Mouse (Mus musculus) ES-CJ7 (cell line): ENCODE data around the gene Ptprt.
"Not testable (repeated sequence)": the region's sequence is repeated elsewhere in the genome, so short reads cannot be mapped to it uniquely, and the experiment has no call there.

Source experiments
- DNase-seq: peaks from one replicate; pipeline ENCODE4 v3.0.0; 2011; ENCODE audit warnings: low read depth, low spot score

Ptprt gene

GRCm38 (mm10) chr2:162217896-162218295, 443.1 kb downstream of the Ptprt start:
- no peak for DNase-seq

GRCm38 (mm10) chr2:162212397-162212796, 448.6 kb downstream of the Ptprt start:
- no peak for DNase-seq

DNA sequence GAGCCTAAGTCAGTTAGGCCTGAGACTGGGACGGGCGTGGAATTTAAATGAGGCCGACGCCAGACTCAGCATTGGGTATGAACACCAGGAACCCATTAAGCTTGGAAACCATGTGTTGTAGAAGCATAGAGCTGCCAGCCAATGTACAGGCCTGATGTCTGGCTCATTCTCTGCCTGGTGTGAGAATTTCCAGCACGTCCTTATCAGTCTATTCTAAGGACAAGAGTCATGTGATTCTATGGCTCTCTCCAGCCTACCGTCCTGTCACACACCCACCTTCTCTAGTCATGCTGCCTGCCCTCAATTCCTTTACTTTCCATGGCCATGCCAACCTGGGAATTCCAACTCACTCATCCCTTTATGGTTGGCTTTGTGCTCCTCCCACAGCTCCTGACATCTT, 450.4 kb downstream of the Ptprt start:
- DNase-seq: no peak

DNA sequence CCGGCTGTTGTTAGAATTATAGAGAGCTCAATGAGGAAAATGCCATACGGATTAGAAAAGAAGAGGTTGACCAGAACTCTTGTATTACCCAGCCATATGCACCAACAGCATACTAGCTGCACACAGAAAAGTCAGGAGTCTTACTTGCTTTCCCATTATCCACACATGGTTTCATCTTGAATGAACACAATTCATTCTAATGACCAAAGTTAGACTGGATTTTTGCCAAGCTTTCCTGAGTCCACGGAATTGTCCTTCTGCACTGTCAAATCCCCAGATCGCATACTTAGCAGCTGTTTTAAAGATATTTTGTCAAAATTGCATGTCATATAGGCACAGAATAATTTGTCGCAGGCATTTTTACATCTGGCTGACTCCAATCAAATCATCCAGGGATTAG, 463.6 kb downstream of the Ptprt start:
- no peak for DNase-seq

DNA sequence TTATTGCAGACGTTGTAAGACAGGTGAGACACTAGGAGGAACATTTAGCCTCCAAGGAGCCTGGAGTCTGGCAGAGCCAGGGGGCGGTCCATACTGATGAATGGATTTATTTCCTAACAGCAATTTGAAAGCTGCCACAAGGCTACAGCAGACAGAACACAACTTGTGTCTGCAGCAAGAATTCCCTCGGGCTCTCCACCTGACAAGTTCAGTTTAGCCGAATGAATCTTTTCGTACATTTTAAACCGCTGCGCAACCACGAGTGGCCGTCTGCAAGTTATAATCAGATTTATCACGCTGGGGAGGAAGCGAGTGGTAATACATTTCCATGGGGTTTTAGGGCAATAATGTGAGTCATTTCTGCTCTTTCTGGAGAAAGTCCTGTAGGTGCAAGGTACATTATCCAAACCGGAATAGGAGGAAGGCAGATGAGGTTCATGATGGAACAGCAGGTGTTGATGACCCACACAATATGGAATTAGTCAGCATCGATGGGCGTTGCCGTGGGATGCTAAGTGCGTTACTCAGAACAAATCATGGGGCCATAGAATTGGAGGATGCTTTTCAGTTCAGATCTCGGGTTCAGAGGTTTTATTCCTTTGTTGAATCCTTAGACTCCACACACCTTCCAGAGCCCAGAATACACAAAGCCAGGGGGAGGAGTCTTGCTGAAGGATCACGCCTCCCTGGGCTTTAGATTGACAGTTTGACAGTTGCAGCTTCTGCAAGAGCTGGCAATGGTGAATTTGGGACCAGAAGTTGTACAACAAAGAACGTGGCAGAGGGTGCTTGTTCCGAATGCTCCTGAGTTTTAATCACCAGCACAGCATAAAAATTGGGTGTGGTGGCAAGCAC, 478.1 kb downstream of the Ptprt start:
- no peak for DNase-seq

DNA sequence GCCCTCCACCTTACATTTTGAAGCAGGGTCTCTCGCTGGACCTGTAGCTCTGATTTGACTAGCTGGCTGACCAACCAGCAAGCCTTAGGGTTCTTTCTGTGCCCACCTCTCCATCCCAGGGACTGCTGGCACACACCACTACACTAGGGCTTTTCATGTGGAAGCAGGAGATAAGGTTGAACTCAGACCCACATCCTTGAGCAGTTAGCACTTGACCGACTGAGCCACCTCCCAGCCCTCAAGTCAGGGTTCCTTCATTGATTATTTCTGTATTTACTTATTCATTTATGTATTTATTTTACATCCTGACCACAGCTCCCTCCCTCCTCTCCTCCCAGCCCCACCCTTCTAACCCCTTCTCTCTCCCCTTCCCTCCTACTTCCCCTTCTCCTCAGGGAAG, 479.1 kb downstream of the Ptprt start:
- DNase-seq: no peak

GRCm38 (mm10) chr2:162172529-162172928, 488.4 kb downstream of the Ptprt start:
- no peak for DNase-seq

DNA sequence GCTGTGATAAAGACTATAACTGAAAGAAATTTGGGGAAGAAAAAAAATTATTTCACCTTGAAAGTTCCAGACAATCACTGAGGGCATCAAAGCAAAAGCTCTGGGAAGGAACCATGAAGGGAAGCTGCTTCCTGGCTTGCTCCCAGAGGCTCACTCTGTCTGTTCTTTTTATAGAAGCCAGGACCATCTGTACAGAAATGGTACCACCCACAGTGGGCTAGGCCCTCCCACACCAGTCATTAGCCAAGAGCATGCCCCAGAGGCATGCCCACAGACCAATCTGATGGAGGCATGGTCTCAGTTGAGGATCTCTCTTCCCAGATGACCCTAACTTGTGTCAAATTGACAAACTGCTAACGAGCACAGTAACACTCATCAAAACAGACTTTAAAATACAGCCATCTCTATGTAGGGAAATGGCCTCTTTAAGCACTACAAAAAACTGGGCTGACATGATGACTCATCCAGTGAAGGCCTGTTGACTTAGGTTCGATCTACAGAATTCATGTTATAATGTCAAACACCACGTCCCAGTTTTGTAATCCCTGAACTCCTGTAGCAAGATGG, 519.0 kb downstream of the Ptprt start:
- no peak for DNase-seq

DNA sequence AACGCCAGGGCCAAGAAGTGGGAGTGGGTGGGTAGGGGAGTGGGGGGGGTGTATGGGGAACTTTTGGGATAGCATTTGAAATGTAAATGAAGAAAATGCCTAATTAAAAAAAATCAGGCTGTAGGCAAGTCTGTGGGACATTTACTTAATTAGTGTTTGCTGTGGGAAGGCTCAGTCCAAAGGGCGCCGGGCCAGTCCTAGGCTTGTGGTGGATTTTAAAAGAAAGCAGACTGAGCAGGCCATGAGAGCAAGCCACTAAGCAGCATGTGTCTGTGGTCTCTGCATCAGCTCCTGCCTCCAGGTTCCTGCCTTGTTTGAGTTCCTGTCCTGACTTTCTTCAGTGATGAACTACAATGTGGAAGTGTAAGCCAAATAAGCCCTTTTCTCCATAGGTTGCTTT, 524.8 kb downstream of the Ptprt start:
- DNase-seq: not testable (repeated sequence)

DNA sequence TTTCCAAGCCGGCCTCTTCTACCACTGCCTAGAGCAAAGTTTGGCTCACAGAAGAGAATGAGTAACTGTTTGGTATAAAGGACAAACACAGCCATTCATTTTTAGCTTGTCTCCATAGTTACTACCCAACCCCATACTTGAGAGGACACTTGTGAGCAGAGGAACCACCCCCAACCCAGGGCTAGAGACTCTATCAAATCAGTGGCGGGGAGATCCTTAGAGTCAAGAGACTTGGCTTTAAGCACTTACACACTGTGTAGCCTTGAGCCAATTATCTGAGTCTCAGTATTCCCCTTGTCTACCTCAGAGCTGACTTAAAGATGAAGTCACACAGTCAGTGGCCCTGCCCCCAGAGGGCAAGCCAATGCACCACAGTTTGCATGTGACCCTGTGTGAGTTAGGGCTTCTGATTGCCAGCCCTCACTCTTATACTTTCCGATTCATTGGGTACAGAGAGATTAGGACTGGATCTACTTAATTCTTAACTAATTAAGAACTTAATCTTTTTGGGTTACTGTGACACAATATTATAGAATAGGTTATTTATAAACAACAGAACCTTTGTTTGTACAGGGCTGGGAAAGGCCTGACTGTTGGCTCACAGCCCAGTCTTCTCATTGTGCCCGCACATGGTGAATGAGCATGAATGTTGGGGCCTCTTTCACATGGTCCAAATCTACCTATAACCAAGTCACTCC, 529.2 kb downstream of the Ptprt start:
- DNase-seq: no peak

- DNase-seq: no peak
These were observed 531.1 kb downstream of the Ptprt start for GRCm38 (mm10) chr2:162129896-162130295.

DNA sequence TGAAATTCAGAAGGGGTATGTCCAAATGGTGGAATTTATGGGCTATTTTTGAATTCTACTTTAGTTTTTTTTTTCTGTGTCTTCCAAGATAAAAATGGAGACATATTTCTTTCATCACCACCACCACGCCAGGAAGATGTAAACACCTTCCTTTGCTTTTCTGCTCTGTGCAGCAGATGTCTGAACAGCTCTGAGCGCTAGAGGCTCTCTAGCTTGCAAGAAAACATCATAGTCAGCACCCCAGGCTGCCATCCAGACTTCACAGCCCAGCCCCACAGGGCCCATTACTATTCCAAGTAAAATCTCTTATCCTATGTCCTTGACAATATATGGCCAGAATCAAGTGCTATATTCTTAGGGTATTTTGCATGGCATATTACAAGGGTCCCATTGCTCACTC, 542.9 kb downstream of the Ptprt start:
- no peak for DNase-seq

GRCm38 (mm10) chr2:162082391-162082790, 578.6 kb downstream of the Ptprt start:
- DNase-seq: no peak

DNA sequence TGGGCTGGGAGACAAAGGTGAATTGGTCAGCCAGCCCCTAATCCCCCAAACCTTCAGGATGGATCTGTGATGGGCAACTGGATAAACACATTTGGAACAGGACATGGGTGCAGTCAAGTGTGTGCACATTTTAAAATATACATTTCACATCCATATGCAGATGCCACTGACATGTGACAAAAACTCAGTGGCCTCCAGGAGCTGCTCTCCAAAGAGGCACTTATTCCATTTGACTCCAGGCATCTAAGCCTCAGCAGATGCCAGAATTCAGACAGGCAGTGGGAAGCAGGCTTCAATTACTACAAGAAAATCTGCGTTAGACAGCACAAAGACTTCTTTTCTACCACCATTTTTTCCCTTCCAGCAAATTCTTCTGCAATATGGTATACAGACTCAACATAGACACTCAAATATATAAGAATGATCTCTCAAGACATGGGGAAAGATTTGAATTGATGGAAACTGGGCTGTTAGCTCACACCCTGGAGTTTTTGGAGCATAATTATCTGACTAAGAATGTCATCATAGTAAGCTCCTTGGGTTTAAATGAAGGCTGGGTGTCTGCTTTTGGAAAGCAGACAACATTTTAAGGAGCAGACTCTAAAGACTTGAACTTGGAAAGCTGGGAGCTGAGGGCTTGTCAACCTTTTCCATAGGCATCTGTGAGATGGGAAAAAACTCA, 580.1 kb downstream of the Ptprt start:
- DNase-seq: no peak

GRCm38 (mm10) chr2:162078571-162079280, 582.2 kb downstream of the Ptprt start:
- DNase-seq: no peak

DNA sequence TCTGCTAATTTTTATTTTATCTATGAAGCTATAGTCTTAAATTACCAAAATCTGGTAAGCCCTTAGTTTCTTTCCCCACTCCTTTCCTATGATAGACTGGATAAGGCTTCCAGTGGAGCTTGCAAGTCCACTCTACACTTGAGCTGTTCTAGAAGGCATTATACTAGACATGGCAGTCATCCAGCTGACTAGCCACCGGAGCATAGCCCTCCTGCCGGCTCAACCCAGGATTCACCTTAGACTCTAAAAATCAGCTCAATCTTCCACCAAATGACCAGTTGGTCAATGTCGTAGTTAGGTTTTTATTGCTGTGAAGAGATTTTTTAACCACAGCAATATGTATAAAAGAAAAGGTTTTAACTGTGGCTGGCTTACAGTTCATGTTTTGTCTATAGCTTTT, 608.1 kb downstream of the Ptprt start:
- no peak for DNase-seq

- DNase-seq: no peak
These were observed 610.7 kb downstream of the Ptprt start for GRCm38 (mm10) chr2:162050198-162050597.

GRCm38 (mm10) chr2:162035615-162036014, 625.3 kb downstream of the Ptprt start:
- DNase-seq: no peak

GRCm38 (mm10) chr2:162031636-162032035, 629.3 kb downstream of the Ptprt start:
- peak; percentile 19 for DNase-seq

GRCm38 (mm10) chr2:162001016-162001415, 659.9 kb downstream of the Ptprt start:
- no peak for DNase-seq

DNA sequence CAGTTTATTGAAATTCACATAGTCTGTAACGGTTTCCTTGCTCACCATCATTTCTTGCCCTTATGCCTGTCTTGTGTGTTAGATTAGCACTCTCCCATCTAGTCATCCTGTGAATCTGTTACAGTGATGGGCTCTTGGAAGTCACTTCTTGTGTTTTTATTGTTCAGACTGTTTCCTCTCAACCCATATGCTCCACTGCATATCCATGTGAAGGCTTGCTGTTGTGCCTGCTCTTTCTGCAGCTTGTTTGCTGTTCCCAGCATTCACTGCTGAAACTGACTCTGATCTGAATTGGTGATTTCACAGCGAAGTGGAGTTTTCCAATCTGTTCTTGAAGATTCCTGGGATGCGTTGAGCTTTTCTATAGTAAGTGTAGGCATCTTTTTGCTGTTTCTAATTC, 678.6 kb downstream of the Ptprt start:
- DNase-seq: no peak
